15 mouse cellular contexts compared by ENCODE assay signal in the genomic region with DNA sequence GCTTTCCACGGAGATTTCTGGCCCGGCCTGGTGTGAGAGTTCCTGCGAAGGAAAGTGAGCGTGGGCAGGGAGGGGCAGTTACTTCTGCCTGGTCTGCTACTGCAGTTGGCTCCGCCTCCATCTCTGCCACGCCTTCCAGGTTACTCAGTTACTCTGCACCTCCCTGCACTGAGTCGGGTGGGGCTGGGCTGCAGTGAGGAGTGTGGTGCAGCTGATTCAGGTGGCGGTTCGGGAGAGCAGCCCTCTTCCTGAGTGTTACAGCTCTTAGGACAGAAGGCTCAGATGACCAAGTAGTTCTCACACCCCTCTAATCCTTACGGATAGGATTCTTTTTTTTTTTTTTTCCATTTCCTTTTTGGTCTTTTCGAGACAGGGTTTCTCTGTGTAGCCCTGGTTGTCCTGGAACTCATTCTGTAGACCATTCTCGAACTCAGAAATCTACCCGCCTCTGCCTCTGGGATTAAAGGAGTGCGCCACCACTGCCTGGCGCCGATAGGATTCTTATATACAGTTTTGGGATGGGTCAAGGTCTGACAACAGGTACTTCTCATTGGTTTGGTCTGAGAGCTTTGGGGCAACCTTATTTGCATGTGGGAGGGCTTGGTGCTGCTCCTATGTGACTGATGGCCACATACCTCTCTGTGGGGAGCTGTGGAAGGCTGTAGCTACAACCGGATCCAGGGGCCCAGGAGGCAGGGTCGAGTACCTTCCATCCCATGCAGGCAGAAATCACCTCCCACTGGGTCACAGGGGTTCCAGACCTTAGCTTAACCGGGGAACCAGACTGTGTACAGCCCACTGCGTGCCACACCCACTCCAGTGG. TPM values are rescaled to one million over a fixed set of nuclear protein-coding genes. Genes with fewer than 3 reads are reported as not detected.
DNase-seq lines count a peak whose midpoint lies in the region; ATAC-seq and TF ChIP-seq lines count a peak whose summit lies in the region.
"Had no signal": no experiment of that assay in that cellular context is flagged by ENCODE, and none has a peak within 500 bp of the region (broad histone marks: within the 10 kb centered on the region; RNA-seq: fewer than 3 reads in every experiment).

No protein-coding gene starts in this region.

- no peak overlapping the region for H3K27ac ChIP-seq in MEL (ENCODE audit: control insufficient read depth, low read depth, low read length)
- no peak overlapping the region for H3K27ac ChIP-seq in midbrain, postnatal 0 days (ENCODE audit: low read depth, low read length)
- H3K27ac ChIP-seq: hindbrain, embryonic 14.5 days had no signal

- H3K27me3 ChIP-seq in MEL (ENCODE audit: control insufficient read depth in 1 of 2, insufficient read depth in 2 of 2, low read length in 2 of 2), result no peaks in the 10 kb centered on the region
- H3K27me3 ChIP-seq in midbrain, postnatal 0 days (ENCODE audit: insufficient read depth, low read length), result no peaks in the 10 kb centered on the region

- peak overlapping the region; percentile 32 for H3K9ac ChIP-seq in MEL (ENCODE audit: control insufficient read depth, low read depth, low read length, poor library complexity, severe bottlenecking)
- no peak overlapping the region for H3K9ac ChIP-seq in midbrain, postnatal 0 days (replicated peaks; ENCODE audit: low read length, poor library complexity, severe bottlenecking)
- H3K9ac ChIP-seq: hindbrain, embryonic 14.5 days had no signal

- peak; percentile 60 for DNase-seq in kidney, adult 18-20 months
- DNase-seq in kidney, postnatal 10 days, result no peak
- peak; percentile 94 for DNase-seq in MEL (ENCODE audit: low read depth, low spot score)
- peak; percentile 83 for DNase-seq in liver
- DNase-seq in frontal cortex, postnatal 25 days (ENCODE audit: low spot score in 2 of 2), result no peak
- DNase-seq in midbrain, postnatal 0 days (ENCODE audit: low spot score), result no peak
- no peak for DNase-seq in right cerebral cortex, postnatal 25 days
- DNase-seq: adrenal gland, postnatal 36 days; cerebellum, adult 2 months had no signal

- H3K79me2 ChIP-seq in MEL (ENCODE audit: control insufficient read depth, insufficient read depth, low read length, poor library complexity), result no peaks in the 10 kb centered on the region

- H3K36me3 ChIP-seq in MEL (ENCODE audit: control insufficient read depth in 1 of 2, insufficient read depth in 2 of 2, low read length in 2 of 2), result peaks cover 0 to 16% of the 10 kb centered on the region in 2 experiments; a peak in 2 of 4 replicates
- no peaks in the 10 kb centered on the region for H3K36me3 ChIP-seq in midbrain, postnatal 0 days (ENCODE audit: insufficient read depth, low read length)

- TF ChIP-seq RAD21 in MEL (IDR thresholded peaks at IDR 0.05; ENCODE audit: low read depth, low read length), result no peak

- H3K4me2 ChIP-seq in midbrain, postnatal 0 days (ENCODE audit: low read depth, low read length, poor library complexity, severe bottlenecking), result no peak overlapping the region
- H3K4me2 ChIP-seq: hindbrain, embryonic 14.5 days had no signal

- H3K9me3 ChIP-seq in MEL (replicated peaks; ENCODE audit: insufficient read depth, low read length), result no peaks in the 10 kb centered on the region
- H3K9me3 ChIP-seq in midbrain, postnatal 0 days (ENCODE audit: low read length), result no peaks in the 10 kb centered on the region

- TF ChIP-seq POLR2A in MEL (IDR thresholded peaks at IDR 0.05; ENCODE audit: control insufficient read depth in 1 of 2, insufficient read depth in 1 of 2, low read depth in 1 of 2, low read length in 2 of 2, poor library complexity in 1 of 2), result peak; percentile 41 to 62; a peak in 3 of 4 replicates

- no peak; a peak in 2 of 4 replicates for TF ChIP-seq EP300 in MEL (IDR thresholded peaks at IDR 0.05; ENCODE audit: low read depth in 1 of 2, low read length in 2 of 2)

- TF ChIP-seq CTCF in MEL (IDR thresholded peaks at IDR 0.05 in 2 of 3, conservative IDR thresholded peaks at IDR 0.05 in 1 of 3; ENCODE audit: control insufficient read depth in 1 of 3, insufficient read depth in 1 of 3, low read depth in 2 of 3, low read length in 3 of 3, poor library complexity in 1 of 3, severe bottlenecking in 1 of 3), result no peak
- no peak for TF ChIP-seq CTCF in midbrain, postnatal 0 days (IDR thresholded peaks at IDR 0.05)

- peaks cover 8 to 22% of the 10 kb centered on the region in 2 experiments for H3K4me1 ChIP-seq in MEL (ENCODE audit: control insufficient read depth in 1 of 2, insufficient read depth in 2 of 2, low read length in 2 of 2)
- H3K4me1 ChIP-seq in midbrain, postnatal 0 days (ENCODE audit: insufficient read depth, low read length), result no peaks in the 10 kb centered on the region

- peak; percentile 57; the same call in 1 of the 2 replicates for ATAC-seq in megakaryocyte progenitor cell, adult 5-6 weeks (replicated peaks; ENCODE audit: poor library complexity)
- no peak for ATAC-seq in midbrain, postnatal 0 days (ENCODE audit: low FRiP score)
- ATAC-seq: forebrain, embryonic 14.5 days; midbrain, embryonic 16.5 days had no signal

- H3K4me3 ChIP-seq in MEL (ENCODE audit: control insufficient read depth in 1 of 2, insufficient read depth in 1 of 2, low read depth in 2 of 2, low read length in 2 of 2), result peak overlapping the region; percentile 24 to 33
- H3K4me3 ChIP-seq in midbrain, postnatal 0 days (ENCODE audit: low read depth, low read length), result no peak overlapping the region

- WGBS in midbrain, postnatal 0 days, result 83% methylated on average over 20 of the region's 20 CpGs

TF ChIP-seq in MEL, 35 proteins besides CTCF, POLR2A, EP300 and RAD21 (continues in another document):
- TF ChIP-seq MXI1 (IDR thresholded peaks at IDR 0.05; ENCODE audit: low read depth, low read length) (peak; percentile 58), MYC (IDR thresholded peaks at IDR 0.05; ENCODE audit: low read depth, low read length) (no peak), MAFK (IDR thresholded peaks at IDR 0.05; ENCODE audit: borderline replicate concordance, low read depth, low read length) (no peak), MAZ (IDR thresholded peaks at IDR 0.05; ENCODE audit: low read depth, low read length) (peak; percentile 59; the same call in 1 of the 2 replicates), UBTF (IDR thresholded peaks at IDR 0.05; ENCODE audit: borderline replicate concordance, insufficient read depth, low read depth, low read length) (no peak), ZC3H11A (IDR thresholded peaks at IDR 0.05; ENCODE audit: low read depth, low read length) (no peak), USF1 (IDR thresholded peaks at IDR 0.05; ENCODE audit: low read depth, low read length) (no peak), ZKSCAN1 (IDR thresholded peaks at IDR 0.05; ENCODE audit: low read depth, low read length) (no peak), SIN3A (IDR thresholded peaks at IDR 0.05; ENCODE audit: low read length) (peak; percentile 56), MEF2A (IDR thresholded peaks at IDR 0.05; ENCODE audit: extremely low read depth, insufficient replicate concordance, low read depth, low read length, poor library complexity, severe bottlenecking) (no peak), NELFE (IDR thresholded peaks at IDR 0.05; ENCODE audit: low read depth, low read length) (peak; percentile 54), POLR2AphosphoS5 (IDR thresholded peaks at IDR 0.05; ENCODE audit: borderline replicate concordance, low read depth, low read length) (no peak), TCF12 (IDR thresholded peaks at IDR 0.05; ENCODE audit: low read depth, low read length) (peak; percentile 5; the same call in 1 of the 2 replicates)

RNA-seq across cellular contexts. Expression of a gene that starts 7.0 kb away (rescaled TPM):
- 80.2 and 103 TPM in 2 replicates for total RNA-seq in MEL (2012; rRNA removed)
- polyA plus RNA-seq in MEL (2012; ENCODE audit: insufficient read depth in 1 of 2, insufficient read length in 2 of 2, low read depth in 1 of 2, low replicate concordance in 2 of 2, missing spikeins in 1 of 2), result 100 to 1,000 TPM in 1 of 2 experiments, not detected in 1; 146 TPM
- 21.8 and 25.4 TPM in 2 replicates for total RNA-seq in megakaryocyte progenitor cell, adult 5-6 weeks (2015)
- total RNA-seq in megakaryocyte progenitor cell, adult 5-6 weeks (2017), result 28.4 and 31.8 TPM in 2 replicates
- total RNA-seq in midbrain, postnatal 0 days (2014; rRNA removed), result 27.0 and 40.8 TPM in 2 replicates
- 120 and 122 TPM in 2 replicates for polyA plus RNA-seq in midbrain, postnatal 0 days (2015; fragmentation: Nextera tagmentation; extraction: Ambion mirVana)

RNA-seq across cellular contexts. Expression of a gene that starts 14.1 kb away (rescaled TPM):
- 5.8 and 15.6 TPM in 2 replicates for total RNA-seq in MEL (2012; rRNA removed)
- polyA plus RNA-seq in MEL (2012; ENCODE audit: insufficient read depth in 1 of 2, insufficient read length in 2 of 2, low read depth in 1 of 2, low replicate concordance in 2 of 2, missing spikeins in 1 of 2), result 10 to 100 TPM in 1 of 2 experiments, not detected in 1; 17.4 TPM
- 3.3 and 4.1 TPM in 2 replicates for total RNA-seq in megakaryocyte progenitor cell, adult 5-6 weeks (2015)
- 2.9 and 5.3 TPM in 2 replicates for total RNA-seq in megakaryocyte progenitor cell, adult 5-6 weeks (2017)
- total RNA-seq in midbrain, postnatal 0 days (2014; rRNA removed), result 1.0 and 2.9 TPM in 2 replicates
- polyA plus RNA-seq in midbrain, postnatal 0 days (2015; fragmentation: Nextera tagmentation; extraction: Ambion mirVana), result 0.47 and 0.79 TPM in 2 replicates

RNA-seq across cellular contexts. Expression of a gene that starts 32.7 kb away (rescaled TPM):
- total RNA-seq in MEL (2012; rRNA removed), result 390 and 421 TPM in 2 replicates
- polyA plus RNA-seq in MEL (2012; ENCODE audit: insufficient read depth in 1 of 2, insufficient read length in 2 of 2, low read depth in 1 of 2, low replicate concordance in 2 of 2, missing spikeins in 1 of 2), result 100 to 1,000 TPM in 1 of 2 experiments, not detected in 1; 505 TPM
- total RNA-seq in megakaryocyte progenitor cell, adult 5-6 weeks (2015), result 106 and 124 TPM in 2 replicates
- total RNA-seq in megakaryocyte progenitor cell, adult 5-6 weeks (2017), result 43.6 and 49.6 TPM in 2 replicates
- 129 and 132 TPM in 2 replicates for total RNA-seq in midbrain, postnatal 0 days (2014; rRNA removed)
- polyA plus RNA-seq in midbrain, postnatal 0 days (2015; fragmentation: Nextera tagmentation; extraction: Ambion mirVana), result 161 and 178 TPM in 2 replicates

RNA-seq across cellular contexts. Expression of a gene that starts 38.3 kb away (rescaled TPM):
- total RNA-seq in MEL (2012; rRNA removed), result not detected in 2 replicates
- polyA plus RNA-seq in MEL (2012; ENCODE audit: insufficient read depth in 1 of 2, insufficient read length in 2 of 2, low read depth in 1 of 2, low replicate concordance in 2 of 2, missing spikeins in 1 of 2), result not detected
- total RNA-seq in megakaryocyte progenitor cell, adult 5-6 weeks (2015), result not detected in 2 replicates
- not detected in 2 replicates for total RNA-seq in megakaryocyte progenitor cell, adult 5-6 weeks (2017)
- 0.22 and 2.0 TPM in 2 replicates for total RNA-seq in midbrain, postnatal 0 days (2014; rRNA removed)
- polyA plus RNA-seq in midbrain, postnatal 0 days (2015; fragmentation: Nextera tagmentation; extraction: Ambion mirVana), result 0.29 and 0.31 TPM in 2 replicates
- total RNA-seq: granulocyte monocyte progenitor cell, adult 5-6 weeks; layer of hippocampus, postnatal 25 days had no signal

RNA-seq across cellular contexts. Expression of a gene that starts 50.6 kb away (rescaled TPM):
- 0.10 and 0.19 TPM in 2 replicates for total RNA-seq in MEL (2012; rRNA removed)
- polyA plus RNA-seq in MEL (2012; ENCODE audit: insufficient read depth in 1 of 2, insufficient read length in 2 of 2, low read depth in 1 of 2, low replicate concordance in 2 of 2, missing spikeins in 1 of 2), result under 1 TPM in 1 of 2 experiments, not detected in 1; 0.06 TPM
- not detected in 2 replicates for total RNA-seq in megakaryocyte progenitor cell, adult 5-6 weeks (2015)
- total RNA-seq in megakaryocyte progenitor cell, adult 5-6 weeks (2017), result not detected in 2 replicates
- total RNA-seq in midbrain, postnatal 0 days (2014; rRNA removed), result 1.2 and 1.3 TPM in 2 replicates
- 0.77 and 0.92 TPM in 2 replicates for polyA plus RNA-seq in midbrain, postnatal 0 days (2015; fragmentation: Nextera tagmentation; extraction: Ambion mirVana)
- total RNA-seq: granulocyte monocyte progenitor cell, adult 5-6 weeks had no signal

Comparison
In these comparisons a context has a peak if more than half of its experiments do, and no peak if none do; other contexts are left out.
1. DNase-seq: peak in kidney, adult 18-20 months (single experiment), MEL (single experiment) and liver (single experiment); none in kidney, postnatal 10 days (single experiment), frontal cortex, postnatal 25 days (0 of 2), midbrain, postnatal 0 days (single experiment) and right cerebral cortex, postnatal 25 days (single experiment).